Mouse (Mus musculus): ENCODE results near the gene Cby3.

Cby3 gene

DNA sequence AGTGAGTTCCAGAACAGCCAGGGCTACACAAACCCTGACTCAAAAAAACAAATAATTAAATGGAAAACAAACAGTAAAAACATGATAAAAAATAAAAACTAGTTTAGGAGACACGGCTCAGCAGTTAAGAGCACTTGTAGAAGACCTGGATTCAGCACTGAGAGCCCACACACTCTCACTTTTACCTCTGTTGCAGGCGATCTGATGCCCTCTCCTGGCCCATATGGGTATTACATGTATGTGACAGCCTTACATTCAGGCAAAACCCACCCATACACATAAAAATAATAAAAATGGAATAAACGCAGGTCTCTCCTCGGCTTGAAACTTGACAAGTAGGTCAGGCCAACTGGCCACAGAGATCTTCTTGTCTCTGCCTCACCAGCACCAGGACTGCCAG, 10.3 kb downstream of the Cby3 start:
- DNase-seq = peak; percentile 85

DNA sequence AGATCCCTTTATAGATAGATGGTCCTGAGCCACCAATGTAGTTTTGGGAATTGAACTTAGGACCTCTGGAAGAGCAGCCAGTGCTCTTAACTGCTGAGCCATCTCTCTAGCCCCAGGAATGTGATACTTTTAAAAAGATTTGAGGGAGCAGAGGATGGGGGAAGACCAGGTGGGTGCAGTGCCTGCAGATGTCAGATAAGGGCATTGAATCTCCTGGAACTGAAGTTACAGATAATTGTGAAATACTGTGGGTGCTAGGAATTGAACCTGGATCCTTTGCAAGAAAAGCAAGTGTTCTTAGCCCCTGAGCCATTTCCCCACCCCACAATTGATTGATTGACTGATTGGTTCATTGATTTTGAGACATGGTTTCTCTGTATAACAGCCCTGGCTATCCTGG, 11.1 kb downstream of the Cby3 start:
- DNase-seq = no peak

DNA sequence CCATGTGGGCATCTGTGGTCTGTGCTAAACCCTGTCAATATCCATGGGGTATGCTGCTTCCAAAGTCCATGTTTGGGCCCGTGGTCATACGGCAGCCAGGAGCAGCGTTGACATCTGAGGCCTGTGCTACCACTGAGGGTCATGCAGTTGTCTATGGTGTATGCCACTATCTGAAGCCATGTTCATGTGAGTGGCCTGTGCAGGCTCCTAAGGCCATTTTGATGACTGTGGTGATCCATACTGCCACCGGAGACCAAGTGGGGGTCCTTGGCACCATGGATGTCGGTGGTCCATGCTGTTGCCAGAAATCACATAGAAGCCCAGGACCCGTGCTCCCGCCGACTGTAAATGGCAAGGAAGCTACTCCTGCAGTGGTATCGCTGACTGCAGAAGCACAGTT, 13.3 kb downstream of the Cby3 start:
- no peak for DNase-seq

DNA sequence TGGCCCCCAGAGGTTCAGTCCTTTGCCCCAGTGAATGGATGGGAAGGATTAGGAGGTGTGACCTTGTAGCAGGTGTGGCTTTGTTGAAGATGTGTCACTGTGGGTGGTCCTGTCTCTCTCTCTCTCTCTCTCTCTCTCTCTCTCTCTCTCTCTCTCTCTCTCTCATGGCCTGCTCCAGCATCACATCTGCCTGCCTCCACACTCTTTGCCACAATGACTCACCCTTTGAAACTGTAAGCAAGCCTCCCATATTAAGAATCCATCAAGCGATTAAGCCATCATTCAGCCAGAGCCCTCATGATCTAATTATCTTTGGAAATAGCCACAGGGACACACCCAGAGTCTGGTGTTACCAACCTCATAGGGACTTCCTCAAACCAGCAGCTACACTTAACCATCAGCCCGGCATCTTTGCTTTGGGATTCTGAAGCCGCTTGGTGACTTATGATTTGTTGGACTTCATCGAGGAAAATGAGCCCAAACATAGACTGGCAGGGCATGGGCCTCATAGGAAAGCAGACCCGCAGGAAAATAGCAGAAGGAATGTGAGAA, 15.2 kb downstream of the Cby3 start:
- no peak for DNase-seq

DNA sequence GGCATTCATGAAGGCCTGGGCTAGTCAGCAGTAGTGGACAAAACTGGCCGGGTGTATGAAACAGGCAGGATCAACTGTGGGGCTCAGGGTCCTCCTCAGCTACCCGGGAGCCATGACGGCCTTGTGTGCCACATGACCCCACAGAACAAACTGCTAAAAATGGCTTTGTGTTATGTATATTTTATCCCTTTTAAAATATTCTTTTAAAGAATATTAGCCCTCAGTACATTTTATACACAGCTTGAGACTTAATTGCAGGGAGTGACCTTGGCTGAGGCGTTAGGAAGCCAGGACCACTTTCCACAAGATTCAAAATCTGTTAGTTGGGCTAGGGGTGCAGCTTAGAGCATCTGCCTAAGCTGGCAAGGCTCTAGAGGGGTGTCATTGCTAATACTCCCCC, 16.7 kb downstream of the Cby3 start:
- no peak for DNase-seq

DNA sequence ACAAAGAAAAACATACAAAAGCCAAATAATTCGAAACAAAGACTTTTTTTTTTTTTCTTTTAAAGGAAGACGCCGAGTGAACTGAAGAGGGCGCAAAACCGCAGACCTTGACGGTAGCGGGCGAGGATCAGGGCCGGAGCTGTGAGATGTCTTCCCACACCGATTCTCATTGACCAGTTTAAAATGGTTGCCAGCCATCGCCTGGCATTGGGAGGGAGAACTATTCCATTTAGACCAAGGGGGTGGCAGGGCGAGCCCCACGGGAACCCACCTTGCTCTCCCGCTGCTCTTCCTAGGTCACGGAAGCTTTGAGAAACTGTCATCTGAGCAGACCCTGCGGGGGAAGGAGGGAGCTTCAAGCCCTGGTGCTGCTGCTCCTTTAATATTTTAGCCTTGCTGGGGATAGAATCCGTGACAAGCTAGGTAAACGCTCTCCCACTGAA, 17.2 kb downstream of the Cby3 start:
- peak; percentile 67 for DNase-seq

DNA sequence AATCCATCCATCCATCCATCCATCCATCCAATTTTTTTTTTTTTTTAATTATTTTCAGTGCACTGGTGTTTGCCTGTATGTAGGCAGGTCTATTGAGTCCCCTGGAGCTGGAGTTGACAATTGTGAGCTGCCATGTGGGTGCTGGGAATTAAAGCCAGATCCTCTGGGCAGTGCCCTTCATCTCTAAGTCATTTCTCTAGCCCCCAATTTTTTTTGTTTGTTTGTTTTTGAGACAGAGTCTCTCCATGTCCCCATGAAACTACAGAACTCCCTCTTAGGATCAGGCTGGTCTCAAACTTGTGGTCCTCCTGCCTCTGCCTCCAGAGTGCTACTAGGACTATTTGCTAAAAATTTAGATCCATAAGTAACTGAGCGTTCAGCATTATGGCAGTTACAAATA, 17.6 kb downstream of the Cby3 start:
- no peak for DNase-seq

DNA sequence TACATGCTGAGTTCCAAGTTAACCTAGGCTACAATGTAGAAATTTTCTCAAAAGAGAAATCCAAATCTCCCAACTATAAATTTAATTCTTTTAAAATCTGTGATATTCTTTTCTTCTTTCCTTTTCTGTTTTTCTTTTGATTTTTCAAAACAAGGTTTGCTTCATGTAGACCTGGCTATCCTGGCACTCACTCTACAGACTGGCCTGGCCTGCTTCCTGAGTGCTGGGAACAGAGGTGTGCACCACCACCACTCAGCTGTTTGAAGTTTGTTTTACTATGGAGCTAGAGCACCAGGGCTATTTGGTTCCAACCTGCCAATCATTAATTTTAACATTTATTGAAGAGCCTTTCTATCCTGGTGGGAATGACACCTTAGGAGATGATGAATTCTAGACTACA, 18.8 kb downstream of the Cby3 start:
- DNase-seq = no peak

DNA sequence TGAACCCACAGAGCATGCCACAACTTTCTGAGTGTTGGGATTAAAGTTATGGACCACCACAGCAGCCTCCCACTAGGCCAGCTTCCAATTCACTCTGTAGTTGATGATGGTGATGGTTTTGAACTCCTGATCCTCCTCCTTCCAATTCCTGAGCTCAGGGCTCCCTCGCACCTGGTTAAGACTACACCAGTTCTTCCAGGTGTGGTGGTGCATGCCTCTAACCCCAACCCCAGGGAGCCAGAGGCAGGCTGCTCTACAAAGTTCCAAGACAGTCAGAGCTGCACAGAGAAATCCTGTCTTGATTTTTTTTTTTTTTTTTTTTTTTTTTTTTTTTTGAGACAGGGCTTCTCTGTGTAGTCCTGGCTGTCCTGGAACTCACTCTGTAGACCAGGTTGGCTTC, 19.4 kb downstream of the Cby3 start:
- no peak for DNase-seq

DNA sequence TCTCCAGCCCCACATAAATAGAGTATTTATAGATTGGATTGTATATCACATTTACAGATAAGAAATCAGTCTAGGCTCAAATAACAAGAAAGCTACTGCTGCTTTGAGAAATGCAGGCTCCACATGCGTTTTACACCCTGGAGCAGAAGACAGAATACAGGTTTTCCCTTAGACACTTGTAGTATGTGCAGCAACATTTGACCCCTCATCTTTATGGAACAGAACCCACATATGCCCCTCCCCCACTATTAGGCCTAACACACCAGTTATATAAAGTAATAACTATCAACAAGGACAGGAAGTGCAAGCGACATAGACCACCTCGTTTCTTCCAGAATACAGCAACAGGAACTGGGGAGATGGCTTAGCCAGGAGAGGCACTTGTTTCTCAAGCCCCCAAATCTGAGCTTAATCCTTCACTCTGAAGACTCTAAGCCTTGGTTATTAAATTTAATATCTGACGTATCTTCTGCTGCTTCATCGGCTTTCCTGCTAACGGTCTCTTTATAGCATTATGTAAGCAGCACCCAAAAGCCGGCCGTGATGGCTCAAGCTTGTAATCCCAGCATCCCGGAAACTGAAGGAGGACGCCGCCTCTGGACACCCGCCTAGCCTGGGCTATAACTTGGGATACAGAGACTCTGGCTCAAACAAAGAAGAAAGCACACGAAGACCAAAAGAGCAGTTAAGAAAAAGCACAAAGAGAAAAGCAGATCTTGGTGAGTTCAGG, 20.2 kb downstream of the Cby3 start:
- DNase-seq = no peak

DNA sequence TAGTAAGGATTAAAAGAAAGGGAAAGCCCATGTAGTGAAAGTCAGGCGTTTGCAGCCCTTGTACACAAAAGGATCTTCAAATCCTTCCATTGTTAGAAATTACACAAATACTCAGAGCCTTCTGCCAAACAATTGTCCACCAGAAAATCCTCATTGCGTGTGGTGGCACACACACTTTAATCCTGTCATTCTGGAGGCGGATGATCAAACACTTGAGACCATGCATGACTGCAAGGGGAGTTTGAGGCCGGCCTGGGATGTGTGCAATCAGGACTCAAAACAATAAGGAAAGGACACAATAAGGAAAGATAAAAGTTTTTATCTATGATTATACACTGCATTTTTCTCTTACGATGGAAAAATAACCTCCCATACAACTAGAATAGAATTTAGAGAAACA, 21.2 kb downstream of the Cby3 start:
- no peak for DNase-seq

DNA sequence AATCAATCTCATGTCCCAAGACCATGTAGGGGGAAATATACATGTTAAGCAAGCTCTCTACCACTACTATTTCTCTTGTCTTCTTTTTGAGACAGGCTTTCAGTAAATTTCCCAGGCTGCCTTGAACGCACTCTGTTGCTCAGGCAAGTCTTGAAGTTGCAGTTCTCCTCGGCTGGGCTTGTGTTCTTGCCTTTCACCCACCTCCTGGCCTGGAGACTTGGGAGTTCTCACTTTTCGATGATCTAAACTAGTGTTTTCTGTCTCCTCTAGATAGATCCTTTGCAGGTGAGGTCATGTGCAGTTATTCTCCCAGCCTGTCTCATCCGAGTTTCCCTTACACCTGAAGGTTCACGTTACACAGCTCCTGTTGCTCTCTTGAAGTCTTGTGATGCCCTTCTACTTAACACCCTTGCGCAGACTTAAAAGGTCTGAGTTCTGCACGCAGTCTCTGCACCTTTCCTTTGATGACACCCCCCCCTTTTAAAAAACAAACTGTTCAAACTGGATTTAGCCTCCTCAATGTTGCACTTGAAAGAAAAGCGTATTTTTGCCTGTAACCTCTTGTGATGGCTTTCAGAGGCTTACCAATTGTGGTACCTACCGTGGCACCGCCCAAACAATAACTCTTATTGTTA, 22.0 kb downstream of the Cby3 start:
- DNase-seq = no peak

DNA sequence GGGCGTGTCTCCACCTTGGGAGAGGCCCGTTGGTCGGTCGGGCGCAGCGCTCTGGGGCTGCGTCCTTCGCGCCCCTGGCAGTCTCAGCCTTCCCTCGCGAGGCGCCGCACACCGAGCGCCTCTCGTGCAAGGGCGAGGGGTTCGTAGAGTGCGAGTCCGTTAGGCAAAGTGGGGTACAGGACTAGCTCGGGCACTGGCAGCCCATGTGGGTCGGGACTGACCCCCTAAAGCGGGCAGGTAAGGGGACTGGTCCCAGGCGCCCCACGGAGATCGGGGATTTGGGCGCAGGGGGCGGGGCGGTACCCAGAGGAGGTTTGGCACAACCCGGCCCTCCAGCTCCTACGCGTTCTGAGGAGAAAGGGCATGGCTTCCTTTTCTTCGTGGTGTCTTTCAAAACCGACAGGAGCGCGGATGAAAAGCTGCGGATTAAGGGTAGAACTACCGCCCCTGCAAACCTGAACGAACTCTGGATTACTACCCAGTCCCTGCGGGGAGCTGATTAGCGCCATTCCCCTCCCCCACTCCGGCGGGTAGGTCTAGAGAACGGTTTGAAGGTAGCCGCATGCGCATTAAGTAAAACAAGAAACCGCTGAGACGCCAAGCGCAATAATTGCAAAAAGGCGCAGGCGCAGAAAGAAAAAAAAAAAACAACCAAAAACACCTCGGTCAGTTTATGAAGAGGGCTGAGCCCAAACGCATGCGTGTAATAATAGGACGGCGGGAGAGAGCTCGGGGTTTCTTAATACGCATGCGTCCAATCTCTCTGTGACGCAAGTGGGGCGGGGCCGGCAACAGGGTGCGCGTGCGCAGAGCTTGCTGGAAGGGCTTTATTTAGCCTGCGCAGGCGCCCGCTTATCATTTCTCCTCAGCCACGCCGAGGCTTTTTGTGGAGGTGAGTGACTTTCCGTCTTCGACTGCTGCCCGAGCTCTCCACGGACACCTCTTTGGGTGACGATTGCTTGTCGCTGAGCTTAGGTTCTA, 22.9 kb downstream of the Cby3 start, which contains the start of gene Hnrnph1:
Gene Hnrnph1, plus strand, starts transcription at position 80 of the 981 bp plus-strand sequence.
- DNase-seq = peak; percentile 99

DNA sequence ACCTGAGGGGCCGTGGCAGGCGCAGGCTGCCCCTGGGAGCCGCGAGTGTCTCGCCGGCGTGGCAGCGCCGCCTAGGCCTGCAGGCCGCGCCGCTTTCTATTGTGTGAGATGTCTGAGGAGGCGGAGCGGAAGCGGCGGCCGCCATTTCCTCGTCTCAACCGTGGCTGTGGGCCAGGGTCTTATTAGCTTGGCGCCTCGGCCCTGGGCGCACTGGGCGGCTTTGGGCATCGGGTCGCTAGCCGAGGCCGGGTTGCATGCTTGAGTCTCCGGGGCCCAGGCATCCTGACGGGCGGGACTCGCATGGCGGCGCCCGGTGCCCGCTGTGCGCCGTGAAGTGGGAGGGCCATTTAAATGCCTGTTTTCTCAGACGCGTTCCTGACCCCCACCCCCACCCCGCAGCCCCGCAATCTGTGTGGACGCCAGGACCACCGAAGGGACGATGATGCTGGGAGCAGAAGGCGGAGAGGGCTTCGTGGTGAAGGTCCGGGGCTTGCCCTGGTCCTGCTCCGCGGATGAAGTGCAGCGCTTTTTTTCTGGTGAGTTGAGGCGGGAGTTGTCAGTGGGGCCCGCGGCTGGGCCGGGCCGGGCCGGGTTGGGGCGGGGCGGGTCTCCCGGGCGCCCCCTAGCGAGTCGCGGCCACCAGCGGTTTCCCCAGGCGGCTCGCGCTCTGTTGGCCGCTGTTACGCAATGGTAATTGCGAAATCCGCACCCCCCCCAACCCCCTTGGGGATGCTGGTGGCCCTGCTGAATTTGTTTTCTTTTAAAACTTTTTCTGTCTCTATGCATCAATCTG, 23.8 kb downstream of the Cby3 start:
- DNase-seq = peak; percentile 94

DNA sequence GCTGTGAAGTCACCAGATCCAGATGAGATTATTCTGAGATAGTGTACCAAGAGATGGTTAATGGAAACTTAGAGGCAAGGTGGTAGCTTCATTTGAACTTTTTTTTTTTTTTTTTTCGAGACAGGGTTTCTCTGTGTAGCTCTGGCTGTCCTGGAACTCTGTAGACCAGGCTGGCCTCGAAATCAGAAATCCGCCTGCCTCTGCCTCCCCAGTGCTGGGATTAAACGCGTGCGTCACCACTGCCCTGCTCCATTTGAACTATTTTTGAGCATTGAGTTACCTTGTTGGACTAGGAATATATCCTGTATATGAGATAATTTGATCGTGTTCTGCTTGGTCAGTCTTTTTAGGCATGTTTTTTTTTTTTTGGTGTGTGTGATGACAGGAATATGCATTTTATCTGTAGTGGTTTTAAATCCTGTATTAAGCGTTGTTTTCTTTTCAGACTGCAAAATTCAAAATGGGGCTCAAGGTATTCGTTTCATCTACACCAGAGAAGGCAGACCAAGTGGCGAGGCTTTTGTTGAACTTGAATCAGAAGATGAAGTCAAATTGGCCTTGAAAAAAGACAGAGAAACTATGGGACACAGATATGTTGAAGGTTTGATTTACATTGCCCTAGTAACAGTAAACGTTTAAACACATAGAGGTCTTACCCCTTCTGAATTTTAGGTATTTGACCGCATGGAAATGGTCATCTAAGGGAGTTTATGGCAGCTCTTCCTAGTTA, 24.9 kb downstream of the Cby3 start:
- no peak for DNase-seq

DNA sequence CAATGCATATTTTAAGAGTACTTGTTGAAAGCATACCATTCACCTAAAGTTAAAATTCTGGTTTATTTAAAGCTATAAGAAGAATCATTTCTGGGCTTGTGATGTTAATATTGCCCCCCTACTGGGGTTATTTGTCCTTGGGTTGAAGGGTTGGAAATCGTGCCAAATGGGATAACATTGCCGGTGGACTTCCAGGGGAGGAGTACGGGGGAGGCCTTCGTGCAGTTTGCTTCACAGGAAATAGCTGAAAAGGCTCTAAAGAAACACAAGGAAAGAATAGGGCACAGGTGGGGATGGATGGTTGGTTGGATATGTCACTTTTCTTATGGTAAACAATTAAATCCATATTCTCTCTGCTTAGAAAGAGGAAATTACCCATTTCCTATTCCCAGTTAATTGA, 27.0 kb downstream of the Cby3 start:
- no peak for DNase-seq

DNA sequence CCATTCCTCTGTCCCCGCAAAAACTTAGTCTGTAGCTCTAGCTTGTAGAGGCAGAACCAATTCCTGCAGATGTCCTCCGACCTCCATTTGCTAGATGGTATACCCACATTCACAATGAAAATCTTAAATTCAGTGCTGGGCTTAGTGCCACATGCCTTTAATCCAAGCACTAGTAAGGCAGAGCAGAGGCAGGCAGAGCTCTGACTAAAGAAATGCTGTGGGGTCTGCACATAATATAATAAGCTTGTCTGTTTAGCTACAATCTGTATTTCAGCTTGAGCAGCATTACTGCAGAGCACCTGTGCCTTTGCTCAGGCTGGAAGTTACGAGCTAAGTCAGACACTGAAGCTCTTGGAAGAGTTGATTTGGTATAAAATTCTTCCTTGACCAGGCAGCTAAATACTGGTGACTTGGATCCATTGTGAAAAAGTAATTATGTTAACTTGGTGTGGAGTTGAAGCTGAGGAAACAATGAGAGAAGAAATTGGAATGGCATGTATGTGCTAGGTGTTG, 33.0 kb downstream of the Cby3 start:
- no peak for DNase-seq

DNA sequence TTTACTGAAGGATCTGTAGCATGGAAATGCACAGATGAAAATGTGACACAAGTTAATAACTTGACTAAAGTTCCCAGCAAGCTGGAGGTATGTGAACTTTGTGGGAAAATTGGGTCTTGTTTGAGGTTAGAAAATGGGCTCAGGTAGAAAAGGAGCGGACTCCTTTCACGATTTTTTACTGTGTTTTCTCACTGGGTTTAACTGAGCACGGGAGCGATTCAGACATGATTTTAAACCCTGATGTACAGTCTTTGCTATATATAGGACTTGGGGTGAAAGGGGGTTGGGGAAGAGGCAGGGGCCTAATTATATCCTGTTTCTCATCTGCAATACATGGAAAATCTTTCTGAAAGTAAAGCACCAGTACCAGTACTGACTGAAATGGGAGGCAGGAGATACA, 33.4 kb downstream of the Cby3 start:
- DNase-seq = no peak

DNA sequence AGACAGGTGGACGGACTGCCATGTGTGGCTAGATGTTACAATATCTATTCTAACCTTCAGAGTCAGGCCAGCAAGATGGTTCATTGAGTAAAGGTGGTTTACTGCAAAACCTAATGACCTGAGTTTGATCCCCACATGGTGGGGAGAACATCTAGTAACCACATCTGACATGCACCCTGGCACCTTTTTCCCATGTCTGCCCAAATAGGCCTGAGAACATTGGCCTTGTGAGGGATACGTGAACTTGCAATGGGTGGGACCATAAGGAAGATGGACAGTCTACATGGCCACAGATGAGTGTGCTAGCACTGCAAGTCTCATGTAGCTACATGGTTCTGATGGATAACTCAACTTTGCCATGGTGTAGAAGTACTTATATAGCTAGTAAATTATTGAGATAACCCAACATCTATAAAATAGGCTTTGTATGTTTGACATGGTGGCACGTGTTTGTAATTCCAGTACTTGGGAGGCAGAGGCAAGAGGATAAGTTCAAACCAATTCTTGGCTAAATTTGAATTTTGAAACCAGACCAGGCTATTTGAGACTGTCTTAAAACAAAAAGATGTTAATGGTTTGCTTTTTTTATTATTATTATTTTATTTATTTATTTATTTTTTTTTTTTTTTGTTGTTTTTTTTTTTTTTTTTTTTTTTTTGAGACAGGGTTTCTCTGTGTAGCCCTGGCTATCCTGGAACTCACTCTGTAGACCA, 34.1 kb downstream of the Cby3 start:
- no peak for DNase-seq

DNA sequence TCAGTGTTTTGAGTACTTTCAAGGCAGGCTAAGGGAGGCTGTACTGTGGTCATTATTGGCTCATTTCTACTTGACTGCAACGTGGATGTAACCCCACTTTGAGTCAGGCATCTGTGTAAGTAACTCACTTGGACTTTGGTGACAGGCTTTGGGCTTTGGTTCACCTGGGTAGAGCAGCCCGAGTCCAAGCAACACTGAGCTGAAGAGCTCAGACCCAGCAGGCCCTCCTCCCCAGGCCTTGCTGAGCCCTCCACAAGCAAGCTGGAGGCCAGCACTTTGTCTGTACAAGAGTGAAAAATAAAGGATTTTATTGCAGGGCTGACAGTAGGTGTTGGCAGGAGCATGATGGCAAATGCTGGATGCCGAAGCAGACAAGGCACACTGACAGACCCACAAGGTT, 34.7 kb downstream of the Cby3 start:
- DNase-seq = no peak

DNA sequence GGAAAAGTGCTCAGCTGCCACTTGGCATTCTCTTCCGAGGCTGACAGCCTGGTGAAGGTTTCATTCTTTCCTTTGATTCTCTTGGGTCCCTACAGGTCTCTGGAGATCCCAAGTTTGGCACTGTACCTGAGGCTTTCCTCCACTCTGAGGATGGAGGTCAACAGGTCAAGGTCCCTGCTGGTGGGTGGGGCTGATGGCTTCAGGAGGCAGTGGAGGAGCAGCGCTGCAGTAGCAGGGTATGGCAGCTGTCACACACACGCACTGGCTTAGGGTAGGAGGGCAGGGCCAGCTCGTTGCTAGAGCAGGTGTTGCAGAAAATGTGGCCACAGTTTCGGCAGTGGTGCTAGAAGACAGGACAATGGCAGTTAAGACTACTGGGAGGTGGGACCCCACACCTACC, 35.4 kb downstream of the Cby3 start:
- DNase-seq = no peak
